Mouse (Mus musculus) CH12.LX (cell line): ENCODE measurements around the gene Btbd35f29. TPM values are rescaled to one million over a fixed set of nuclear protein-coding genes. Genes with fewer than 3 reads are reported as not detected.

Experiments
- polyA plus RNA-seq: library from polyadenylated mRNA; unstranded; fragments of >175 nt; gene quantifications from 2 replicates; pipeline ENCODE4 v1.2.1, GENCODE M21; 2012; ENCODE audit warnings: low read depth; ENCODE audit not compliant: insufficient read length
- total RNA-seq, 2 experiments: library from RNA; depleted of rRNA; stranded (reverse); fragments of 300-350 nt in 1 of 2; fragments of >200 nt in 1 of 2; gene quantifications; 2 replicates each; pipeline ENCODE4 v1.2.3; 2012 to 2014

Gene Btbd35f29
- total and polyA plus RNA-seq, 3 experiments = not detected

Other genes starting within 250 kb of the Btbd35f29 start
- gene Spin2f, start 136.2 kb downstream of the Btbd35f29 start, total RNA-seq (2012; rRNA removed) = not detected in 2 replicates
- not detected in 2 replicates for gene Spin2f, start 136.2 kb downstream of the Btbd35f29 start, total RNA-seq (2014; rRNA removed)
- not detected in 2 replicates for gene Spin2f, start 136.2 kb downstream of the Btbd35f29 start, polyA plus RNA-seq
- not detected in 2 replicates for gene Btbd35f26, start 218.8 kb downstream of the Btbd35f29 start, total RNA-seq (2012; rRNA removed)
- gene Btbd35f26, start 218.8 kb downstream of the Btbd35f29 start, total RNA-seq (2014; rRNA removed) = not detected in 2 replicates
- not detected in 2 replicates for gene Btbd35f26, start 218.8 kb downstream of the Btbd35f29 start, polyA plus RNA-seq